Comparison of ENCODE assay signal across 8 mouse cellular contexts in the genomic region with DNA sequence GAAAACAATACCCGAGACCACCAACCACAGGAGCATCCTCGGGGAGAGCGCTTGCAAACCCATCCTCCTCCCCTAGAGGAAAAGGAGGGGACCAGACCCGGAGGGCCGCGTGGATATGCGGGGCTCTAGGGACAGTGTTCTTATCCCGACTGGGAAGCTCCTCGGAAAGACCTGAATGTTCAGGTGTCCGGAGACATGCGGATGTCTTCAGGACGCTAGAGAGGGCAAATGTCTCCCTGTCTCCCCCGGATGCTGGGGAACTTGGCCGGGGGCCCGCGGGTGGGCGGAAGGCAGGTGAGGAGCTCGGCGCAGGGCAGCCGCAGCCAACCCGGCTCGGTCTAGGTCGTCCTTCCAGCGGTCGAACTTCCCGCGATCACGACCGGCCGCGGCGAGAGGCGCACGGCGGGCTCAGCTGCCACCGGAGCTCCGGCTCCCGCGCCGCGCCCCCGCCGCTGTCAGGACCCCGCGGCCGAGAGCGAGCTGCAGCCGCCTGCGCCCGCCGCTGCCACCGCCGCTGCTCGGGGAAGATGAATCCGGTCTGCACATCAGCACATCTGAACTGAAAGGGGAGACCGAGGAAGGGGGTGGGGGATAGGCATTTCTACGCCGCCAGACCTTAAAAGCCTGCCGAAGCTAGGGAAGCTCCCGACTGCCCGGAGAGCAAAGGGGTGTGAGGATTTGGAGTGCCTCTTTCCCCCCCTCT. TPM values are rescaled to one million over a fixed set of nuclear protein-coding genes. Genes with fewer than 3 reads are reported as not detected.
A peak's percentile ranks its signal among the peaks of the same experiment; 100 is the strongest.
DNase-seq lines count a peak whose midpoint lies in the region; ATAC-seq and TF ChIP-seq lines count a peak whose summit lies in the region.

No protein-coding gene starts in this region.

- peak overlapping the region; percentile 96 for H3K4me2 ChIP-seq in intestine, embryonic 16.5 days (ENCODE audit: low read depth, low read length)
- H3K4me2 ChIP-seq in liver, embryonic 11.5 days = peak overlapping the region; percentile 89

- peaks cover 7% of the 10 kb centered on the region for H3K27me3 ChIP-seq in spleen, adult 2 months (ENCODE audit: control insufficient read depth, insufficient read depth, low read length)
- H3K27me3 ChIP-seq in intestine, embryonic 16.5 days (replicated peaks; ENCODE audit: control insufficient read depth, insufficient read depth, low read length) = no peaks in the 10 kb centered on the region
- H3K27me3 ChIP-seq in liver, embryonic 11.5 days (replicated peaks; ENCODE audit: control insufficient read depth, insufficient read depth, low read length) = peaks cover 29% of the 10 kb centered on the region

- ATAC-seq in intestine, embryonic 16.5 days = peak; percentile 72
- peak; percentile 45; the same call in 1 of the 2 replicates for ATAC-seq in liver, embryonic 11.5 days (replicated peaks; ENCODE audit: low FRiP score)

- no peak for DNase-seq in spleen, adult 2 months (ENCODE audit: low read depth in 1 of 2, low spot score in 2 of 2)
- no peak for DNase-seq in spleen, postnatal 36 days (ENCODE audit: low spot score in 2 of 2)
- DNase-seq in embryo, embryonic 10 days (ENCODE audit: low spot score) = peak; percentile 47
- peak; percentile 18 for DNase-seq in gastrocnemius, postnatal 25 days
- peak; percentile 41 for DNase-seq in liver, embryonic 11.5 days (ENCODE audit: low spot score)
- peak; percentile 71 for DNase-seq in neural tube, embryonic 10.5 days (ENCODE audit: extremely low spot score, low spot score)
- no peak for DNase-seq in spleen, adult 12 weeks (ENCODE audit: low spot score)

- H3K36me3 ChIP-seq in spleen, adult 2 months (ENCODE audit: control insufficient read depth, insufficient read depth, low read length) = no peaks in the 10 kb centered on the region
- no peaks in the 10 kb centered on the region for H3K36me3 ChIP-seq in intestine, embryonic 16.5 days (ENCODE audit: control insufficient read depth, insufficient read depth, low read length)
- H3K36me3 ChIP-seq in liver, embryonic 11.5 days (ENCODE audit: control insufficient read depth, insufficient read depth, low read length) = no peaks in the 10 kb centered on the region

- TF ChIP-seq POLR2A in spleen, adult 2 months (IDR thresholded peaks at IDR 0.05; ENCODE audit: low read depth, low read length) = no peak

- H3K4me1 ChIP-seq in spleen, adult 2 months (ENCODE audit: control insufficient read depth, insufficient read depth, insufficient read length) = no peaks in the 10 kb centered on the region
- H3K4me1 ChIP-seq in intestine, embryonic 16.5 days (ENCODE audit: control insufficient read depth, insufficient read depth, low read length) = peaks cover 8% of the 10 kb centered on the region
- no peaks in the 10 kb centered on the region for H3K4me1 ChIP-seq in liver, embryonic 11.5 days (replicated peaks; ENCODE audit: control insufficient read depth, insufficient read depth, low read length)

- peak overlapping the region; percentile 69 for H3K9ac ChIP-seq in intestine, embryonic 16.5 days (ENCODE audit: low read depth, low read length)
- H3K9ac ChIP-seq in liver, embryonic 11.5 days (ENCODE audit: low read depth, low read length) = no peak overlapping the region

- TF ChIP-seq CTCF in spleen, adult 2 months (IDR thresholded peaks at IDR 0.05; ENCODE audit: extremely low read depth, insufficient read depth, insufficient read length, insufficient replicate concordance) = no peak

- H3K27ac ChIP-seq in spleen, adult 2 months (ENCODE audit: insufficient read depth, low read length) = no peak overlapping the region
- no peak overlapping the region for H3K27ac ChIP-seq in intestine, embryonic 16.5 days (ENCODE audit: low read length)
- no peak overlapping the region for H3K27ac ChIP-seq in liver, embryonic 11.5 days (ENCODE audit: low read depth, low read length)

- no peaks in the 10 kb centered on the region for H3K9me3 ChIP-seq in intestine, embryonic 16.5 days (ENCODE audit: control insufficient read depth, low read length)
- H3K9me3 ChIP-seq in liver, embryonic 11.5 days (ENCODE audit: control insufficient read depth, low read length) = no peaks in the 10 kb centered on the region

- WGBS in spleen, adult 2 months = 2% methylated on average over 61 of the region's 61 CpGs
- WGBS in intestine, embryonic 16.5 days = under 1% methylated on average over 52 of the region's 61 CpGs
- WGBS in liver, embryonic 11.5 days = under 1% methylated on average over 53 of the region's 61 CpGs

- H3K4me3 ChIP-seq in spleen, adult 2 months (ENCODE audit: extremely low read depth, insufficient read depth, insufficient read length) = peak overlapping the region; percentile 8; the same call in 1 of the 2 replicates
- peak overlapping the region; percentile 62 for H3K4me3 ChIP-seq in intestine, embryonic 16.5 days (ENCODE audit: low read length)
- peak overlapping the region; percentile 58 for H3K4me3 ChIP-seq in liver, embryonic 11.5 days (ENCODE audit: low read depth, low read length)

RNA-seq across cellular contexts. Expression of a gene that starts 0.6 kb away (rescaled TPM):
- 0.04 TPM in 1 of 2 replicates, not detected in the other for polyA plus RNA-seq in spleen, adult 2 months (2012; rRNA removed)
- total RNA-seq in gastrocnemius, postnatal 25 days (2021) = 1 to 10 TPM in 1 of 2 experiments, under 1 TPM in 1; 0.59 to 1.1 TPM
- polyA plus RNA-seq in intestine, embryonic 16.5 days (2015; fragmentation: Nextera tagmentation; extraction: Ambion mirVana) = 0.60 and 0.70 TPM in 2 replicates
- polyA plus RNA-seq in liver, embryonic 11.5 days (2014; fragmentation: Nextera tagmentation; extraction: Ambion mirVana) = 0.70 and 0.77 TPM in 2 replicates

Comparison
In these comparisons a context has a peak if more than half of its experiments do, and no peak if none do; other contexts are left out.
1. DNase-seq: peak in embryo, embryonic 10 days (single experiment), gastrocnemius, postnatal 25 days (single experiment), liver, embryonic 11.5 days (single experiment) and neural tube, embryonic 10.5 days (single experiment); none in spleen, adult 2 months (0 of 2), spleen, postnatal 36 days (0 of 2) and spleen, adult 12 weeks (single experiment).
2. H3K4me3 ChIP-seq: peak in every context shown above with its lines; median percentile 62 in intestine, embryonic 16.5 days; 58 in liver, embryonic 11.5 days; 8 in spleen, adult 2 months.